Mouse (Mus musculus) activated CD4-positive, CD25-positive, alpha-beta regulatory T cell (primary cell): ENCODE results near the gene Kctd13. TPM values are rescaled to one million over a fixed set of nuclear protein-coding genes. Genes with fewer than 3 reads are reported as not detected.

Experiments
- polyA plus RNA-seq, 2 experiments: library from polyadenylated mRNA; unstranded; fragments of 100-300 nt; shearing (Covaris generic); gene quantifications; one replicate each; pipeline ENCODE4 v1.2.1; 2017

Gene Kctd13
- 10 to 100 TPM; 32.0 to 38.0 TPM for polyA plus RNA-seq

GRCm38 (mm10) chr7:126928384-126929037 lies at the start of gene Kctd13:
TSS of gene Kctd13 (plus strand) at chr7:126928879.

DNA sequence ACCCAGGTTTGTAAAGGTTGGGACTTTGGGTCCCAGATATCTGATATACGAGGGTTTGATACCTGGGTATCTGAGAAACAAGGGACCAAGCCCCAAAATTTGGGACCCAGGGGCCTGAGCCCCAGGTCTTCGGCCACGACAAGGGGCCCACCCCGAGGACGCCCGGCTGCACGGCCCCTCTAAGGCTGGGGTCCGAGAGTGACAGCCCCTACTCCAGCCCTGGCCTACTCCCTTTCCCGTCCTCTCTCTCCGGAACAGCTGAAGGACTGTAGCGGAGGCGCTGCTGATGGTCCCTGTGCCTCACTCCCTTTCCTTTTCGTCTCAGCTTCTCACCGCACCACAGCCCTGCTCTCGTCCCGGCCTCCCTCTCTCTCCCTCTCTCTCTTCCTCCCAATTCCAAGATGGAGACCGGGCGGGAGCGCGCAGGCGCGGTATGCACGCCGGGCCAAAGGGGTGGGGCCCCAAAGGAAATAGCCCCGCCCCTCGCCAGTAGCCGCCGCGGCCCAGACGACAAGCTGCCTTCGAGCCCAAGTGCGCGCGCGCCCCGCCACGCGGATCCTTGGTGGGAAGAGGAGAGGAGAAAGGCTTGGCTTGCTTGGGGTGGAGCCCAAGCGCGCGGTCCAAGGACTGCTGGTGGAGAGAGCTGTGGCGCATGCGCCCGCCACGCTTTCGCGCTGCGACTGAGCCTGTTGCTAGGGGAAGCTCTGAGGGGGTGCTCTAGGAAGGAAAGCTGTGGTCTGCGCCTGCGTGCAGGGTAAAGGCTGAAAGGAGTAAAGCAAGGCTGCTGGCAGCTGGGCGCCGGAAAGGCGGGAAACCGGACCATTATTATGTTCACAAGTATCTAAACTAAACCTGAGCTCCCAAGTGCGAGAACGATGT lies 44.2 kb upstream of the Kctd13 start, which contains the start of gene Taok2:
TSS of gene Taok2 (minus strand) at position 418 of the 879 bp plus-strand sequence.

DNA sequence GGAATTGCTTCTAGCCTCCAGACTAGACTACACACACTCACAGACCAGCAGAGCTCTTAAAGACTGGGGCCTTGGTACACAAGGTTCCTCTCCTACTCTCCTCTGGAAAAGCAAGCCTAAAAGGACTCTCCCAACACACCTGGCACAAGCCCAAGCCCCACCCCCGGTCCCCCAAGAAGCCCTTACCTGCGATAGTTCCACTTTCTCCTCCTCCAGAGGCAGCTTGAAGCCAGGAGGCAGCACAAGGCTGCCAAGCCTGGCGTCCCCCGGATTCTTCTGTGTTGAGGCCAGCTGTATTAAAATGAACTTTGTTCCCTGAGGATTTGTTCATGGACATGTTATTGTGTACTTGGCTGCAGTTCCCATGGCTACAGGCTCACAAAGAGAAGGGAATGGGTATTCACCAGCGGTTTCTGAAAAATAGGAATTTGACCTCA lies 6.0 kb upstream of the Kctd13 start, which contains the start of gene Tmem219:
TSS of gene Tmem219 (minus strand) at position 294 of the 437 bp plus-strand sequence.

DNA sequence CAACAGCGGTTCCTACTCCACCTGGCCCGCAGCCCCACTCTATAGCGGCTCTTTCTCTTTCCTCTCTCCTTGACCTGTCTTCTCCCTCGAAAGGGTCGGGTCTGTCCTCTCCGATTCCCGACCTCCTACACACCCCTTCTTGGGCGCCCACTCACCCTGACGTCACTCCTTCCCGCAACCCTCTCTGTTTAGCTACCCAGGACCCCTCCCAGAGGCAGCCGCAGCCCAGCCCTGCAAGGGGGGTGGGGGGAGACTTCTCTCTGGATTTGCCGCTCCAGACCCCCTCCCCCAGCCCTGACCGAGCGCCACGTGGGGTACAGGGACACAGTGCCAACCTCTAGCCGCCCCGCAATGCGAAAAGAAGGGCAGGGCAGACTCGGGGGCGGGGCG lies 20.7 kb downstream of the Kctd13 start, which contains the start of gene Asphd1:
TSS of gene Asphd1 (minus strand) at position 180 of the 390 bp plus-strand sequence.

GRCm38 (mm10) chr7:126949793-126950646 lies 21.3 kb downstream of the Kctd13 start, which contains the start of gene Sez6l2:
TSS of gene Sez6l2 (plus strand) at chr7:126950563.

GRCm38 (mm10) chr7:126975893-126975949 lies 47.0 kb downstream of the Kctd13 start, which contains the start of gene Cdipt:
TSS of gene Cdipt (plus strand) at chr7:126975914.

DNA sequence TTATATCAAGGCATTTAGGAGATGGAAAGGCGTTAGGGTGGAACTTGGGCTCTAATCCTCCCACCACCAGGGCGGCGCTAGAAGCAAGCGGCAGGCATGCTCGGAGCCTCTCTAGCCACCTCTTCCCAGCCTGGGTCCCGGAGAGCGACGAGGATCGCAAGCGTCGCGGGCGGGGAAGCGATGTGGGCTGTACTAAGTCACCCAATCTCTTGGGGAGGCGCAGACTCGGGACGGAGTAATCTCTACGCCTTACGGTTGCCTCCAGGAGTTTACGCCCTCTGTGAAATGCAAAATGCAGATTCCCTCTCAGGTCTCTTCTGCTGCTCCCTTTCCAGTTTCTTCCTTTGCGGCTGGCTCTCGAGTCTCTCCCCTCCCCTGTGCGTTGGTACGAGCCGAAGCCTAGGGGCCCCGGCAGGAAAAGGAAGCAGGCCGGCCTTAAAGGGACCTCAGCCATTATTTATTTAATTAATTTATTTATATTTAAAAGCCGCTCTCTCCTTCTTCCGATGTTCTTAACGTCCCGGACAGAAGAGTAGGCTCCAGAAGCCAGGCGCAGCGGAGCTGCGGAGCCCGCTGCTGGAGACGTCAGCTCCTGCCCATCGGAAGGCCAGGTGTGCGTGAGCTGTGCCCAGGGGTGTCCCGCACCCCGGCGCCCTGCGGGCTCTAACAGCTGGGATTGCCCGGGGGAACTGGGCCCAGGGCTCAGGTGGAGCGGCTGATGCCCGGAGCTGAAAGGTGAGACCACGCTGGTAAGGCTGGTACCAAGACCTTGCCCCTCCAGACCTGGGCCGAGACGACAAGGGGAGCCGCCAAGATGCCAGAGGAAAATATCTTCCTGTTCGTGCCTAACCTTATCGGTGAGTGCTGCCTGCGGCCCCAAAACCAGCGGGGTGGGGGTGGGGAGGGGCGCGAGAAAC lies 47.5 kb downstream of the Kctd13 start, which contains the start of gene Cdiptos:
TSS of gene Cdiptos (minus strand) at position 149 of the 917 bp plus-strand sequence.

Other genes starting within 250 kb of the Kctd13 start
- 100 to 1,000 TPM; 111 to 133 TPM for gene Bola2, start 233.5 kb upstream of the Kctd13 start, polyA plus RNA-seq
- 10 to 100 TPM in 1 of 2 experiments, 1 to 10 TPM in 1; 7.1 to 13.5 TPM for gene Slx1b, start 233.1 kb upstream of the Kctd13 start, polyA plus RNA-seq
- 1,000 to 10,000 TPM; 3,096 to 3,488 TPM for gene Coro1a, start 221.1 kb upstream of the Kctd13 start, polyA plus RNA-seq
- gene Mapk3, start 169.3 kb upstream of the Kctd13 start, polyA plus RNA-seq, result 10 to 100 TPM; 30.7 to 33.6 TPM
- gene Gdpd3, start 162.5 kb upstream of the Kctd13 start, polyA plus RNA-seq, result 1 to 10 TPM in 1 of 2 experiments, under 1 TPM in 1; 0.94 to 3.4 TPM
- gene Ypel3, start 151.9 kb upstream of the Kctd13 start, polyA plus RNA-seq, result 100 to 1,000 TPM; 529 to 591 TPM
- gene Tbx6, start 147.4 kb upstream of the Kctd13 start, polyA plus RNA-seq, result 1 to 10 TPM; 1.9 to 4.1 TPM
- gene Ppp4c, start 136.4 kb upstream of the Kctd13 start, polyA plus RNA-seq, result 100 to 1,000 TPM; 387 to 443 TPM
- not detected for gene Fam57b, start 131.2 kb upstream of the Kctd13 start, polyA plus RNA-seq
- gene 4930451I11Rik, start 97.2 kb upstream of the Kctd13 start, polyA plus RNA-seq, result not detected
- gene Doc2a, start 81.5 kb upstream of the Kctd13 start, polyA plus RNA-seq, result not detected
- 10 to 100 TPM; 10.5 to 16.6 TPM for gene Hirip3, start 66.9 kb upstream of the Kctd13 start, polyA plus RNA-seq
- 10 to 100 TPM; 83.5 to 86.5 TPM for gene Ino80e, start 66.5 kb upstream of the Kctd13 start, polyA plus RNA-seq
- 10 to 100 TPM; 37.1 to 39.0 TPM for gene Taok2, start 44.2 kb upstream of the Kctd13 start, polyA plus RNA-seq
- 10 to 100 TPM; 42.2 to 49.8 TPM for gene Tmem219, start 6.0 kb upstream of the Kctd13 start, polyA plus RNA-seq
- gene Asphd1, start 20.7 kb downstream of the Kctd13 start, polyA plus RNA-seq, result under 1 TPM in 1 of 2 experiments, not detected in 1; 0.21 TPM
- gene Sez6l2, start 21.7 kb downstream of the Kctd13 start, polyA plus RNA-seq, result under 1 TPM; 0.34 to 0.62 TPM
- gene Cdipt, start 47.0 kb downstream of the Kctd13 start, polyA plus RNA-seq, result 100 to 1,000 TPM; 176 to 321 TPM
- gene Cdiptos, start 47.2 kb downstream of the Kctd13 start, polyA plus RNA-seq, result 1 to 10 TPM in 1 of 2 experiments, under 1 TPM in 1; 0.64 to 2.0 TPM
- 10 to 100 TPM; 19.5 to 57.5 TPM for gene Mvp, start 85.7 kb downstream of the Kctd13 start, polyA plus RNA-seq
- gene Pagr1b, start 87.6 kb downstream of the Kctd13 start, polyA plus RNA-seq, result 1 to 10 TPM in 1 of 2 experiments, under 1 TPM in 1; 0.54 to 1.7 TPM
- gene Pagr1a, start 88.5 kb downstream of the Kctd13 start, polyA plus RNA-seq, result 100 to 1,000 TPM in 1 of 2 experiments, 10 to 100 TPM in 1; 99.8 to 119 TPM
- 10 to 100 TPM; 31.2 to 33.4 TPM for gene Gm42742, start 92.2 kb downstream of the Kctd13 start, polyA plus RNA-seq
- gene Prrt2, start 92.3 kb downstream of the Kctd13 start, polyA plus RNA-seq, result 1 to 10 TPM; 6.4 to 8.6 TPM
- 100 to 1,000 TPM; 117 to 145 TPM for gene Maz, start 98.2 kb downstream of the Kctd13 start, polyA plus RNA-seq
- gene Kif22, start 113.6 kb downstream of the Kctd13 start, polyA plus RNA-seq, result 10 to 100 TPM; 20.0 to 37.5 TPM
- not detected for gene Zg16, start 158.4 kb downstream of the Kctd13 start, polyA plus RNA-seq
- 100 to 1,000 TPM; 267 to 384 TPM for gene AI467606, start 162.5 kb downstream of the Kctd13 start, polyA plus RNA-seq
- 10 to 100 TPM; 18.6 to 21.0 TPM for gene Qprt, start 193.3 kb downstream of the Kctd13 start, polyA plus RNA-seq
- gene Spn, start 208.9 kb downstream of the Kctd13 start, polyA plus RNA-seq, result 100 to 1,000 TPM in 1 of 2 experiments, 10 to 100 TPM in 1; 86.6 to 120 TPM